Mouse (Mus musculus): ENCODE measurements around the gene 1700067K01Rik.
"Not testable (repeated sequence)": the region's sequence is repeated elsewhere in the genome, so short reads cannot be mapped to it uniquely, and the experiment has no call there.

GRCm38 (mm10) chr8:83983222-83983621, 18.1 kb upstream of the 1700067K01Rik start:
- peak; percentile 36 for TF ChIP-seq CTCF (IDR thresholded peaks at IDR 0.05)
- TF ChIP-seq EP300 (IDR thresholded peaks at IDR 0.05) = not testable (repeated sequence)

Data from lung, postnatal 0 days (tissue).